Mouse (Mus musculus) CH12.LX (cell line): ENCODE measurements around the gene Mrpl42.

Experiments
- CTCF ChIP-seq, 2 experiments: IDR thresholded peaks in 1 of 2; conservative IDR thresholded peaks in 1 of 2; 2 replicates each; pipeline ENCODE4 v1.5.1; 2011 to 2012; ENCODE audit warnings: low read depth in 2 of 2, low read length in 2 of 2, improper control_type of control experiment in 1 of 2, inconsistent platforms in 1 of 2, mild to moderate bottlenecking in 1 of 2, moderate library complexity in 1 of 2
- E2F4 ChIP-seq: IDR thresholded peaks from 2 replicates; pipeline ENCODE4 v1.6.1; 2011; ENCODE audit warnings: low read depth, low read length, improper control_type of control experiment; ENCODE audit not compliant: insufficient replicate concordance
- EP300 ChIP-seq: IDR thresholded peaks from 2 replicates; pipeline ENCODE4 v1.6.1; 2011; ENCODE audit warnings: low read length, improper control_type of control experiment
- HCFC1 ChIP-seq: IDR thresholded peaks from 2 replicates; pipeline ENCODE4 v1.6.1; 2012; ENCODE audit warnings: low read depth, mild to moderate bottlenecking, inconsistent platforms, low read length, improper control_type of control experiment
- MAFK ChIP-seq: IDR thresholded peaks from 2 replicates; pipeline ENCODE4 v1.6.1; 2011; ENCODE audit warnings: low read length, improper control_type of control experiment; ENCODE audit not compliant: insufficient replicate concordance
- MAX ChIP-seq: IDR thresholded peaks from 2 replicates; pipeline ENCODE4 v1.6.1; 2011; ENCODE audit warnings: low read length, improper control_type of control experiment
- MAZ ChIP-seq: IDR thresholded peaks from 2 replicates; pipeline ENCODE4 v1.6.1; 2012; ENCODE audit warnings: low read depth, mild to moderate bottlenecking, inconsistent platforms, low read length, improper control_type of control experiment, moderate library complexity
- MYC ChIP-seq: IDR thresholded peaks from 2 replicates; pipeline ENCODE4 v1.6.1; 2011; ENCODE audit warnings: low read depth, mild to moderate bottlenecking, improper control_type of control experiment, low read length
- POLR2A ChIP-seq: IDR thresholded peaks from 2 replicates; pipeline ENCODE4 v1.6.1; 2011; ENCODE audit warnings: low read depth, mild to moderate bottlenecking, improper control_type of control experiment, low read length
- POLR2AphosphoS2 ChIP-seq: IDR thresholded peaks from 2 replicates; pipeline ENCODE4 v1.6.1; 2011; ENCODE audit warnings: low read depth, low read length, improper control_type of control experiment
- TBP ChIP-seq: conservative IDR thresholded peaks from 2 replicates; pipeline ENCODE4 v1.6.1; 2011; ENCODE audit warnings: low read depth, low read length, improper control_type of control experiment
- USF1 ChIP-seq: IDR thresholded peaks from 2 replicates; pipeline ENCODE4 v1.6.1; 2014; ENCODE audit warnings: low read depth, mild to moderate bottlenecking, inconsistent platforms, low read length, improper control_type of control experiment

- TF ChIP-seq HCFC1, result no peak
- TF ChIP-seq EP300, result no peak
- no peak for TF ChIP-seq USF1
- no peak for TF ChIP-seq MAX
- no peak for TF ChIP-seq POLR2AphosphoS2
- TF ChIP-seq E2F4, result no peak
- no peak for TF ChIP-seq POLR2A
- no peak for TF ChIP-seq CTCF (conservative IDR thresholded peaks at IDR 0.05 in 1 of 2, IDR thresholded peaks at IDR 0.05 in 1 of 2; ENCODE audit: low read depth in 2 of 2, low read length in 2 of 2)
- no peak for TF ChIP-seq TBP
- TF ChIP-seq MAZ, result no peak
- TF ChIP-seq MAFK, result no peak
- TF ChIP-seq MYC, result no peak
These were observed 24.2 kb downstream of the Mrpl42 start for GRCm38 (mm10) chr10:95477516-95477915.
